Mouse (Mus musculus): ENCODE results near the gene Calcrl.

DNA sequence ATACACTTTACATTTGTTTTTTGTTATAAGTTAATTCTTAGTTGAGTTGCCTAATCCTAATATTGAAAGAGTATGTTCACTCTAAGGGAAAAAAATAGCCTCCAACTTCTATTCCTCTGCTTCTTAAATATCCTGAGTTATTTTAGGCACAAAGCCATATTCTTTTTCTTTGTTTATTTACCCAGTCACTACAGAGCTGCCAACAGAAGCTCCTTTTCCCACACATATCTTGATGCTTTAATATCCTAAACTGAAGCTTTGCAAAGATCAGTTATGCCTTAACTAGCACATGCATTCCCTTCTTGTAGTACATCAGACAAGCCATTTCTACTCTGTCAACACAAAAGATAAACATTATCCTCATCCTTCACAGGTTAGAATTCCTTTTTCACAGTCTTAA, 42.7 kb downstream of the Calcrl start:
- TF ChIP-seq GATA1 (IDR thresholded peaks at IDR 0.05; ENCODE audit: borderline replicate concordance, low read length): no peak
- TF ChIP-seq FLI1 (IDR thresholded peaks at IDR 0.05; ENCODE audit: low read length): no peak

Measured in megakaryocyte, embryonic 14.5 days (primary cell).